Mouse (Mus musculus) heart, embryonic 10.5 days (tissue): ENCODE data around the gene Hrk. TPM values are rescaled to one million over a fixed set of nuclear protein-coding genes. Genes with fewer than 3 reads are reported as not detected.

Source experiments
- DNase-seq: peaks from one replicate; pipeline ENCODE4 v3.0.0-alpha.2; 2017; ENCODE audit warnings: low spot score
- H3K27ac ChIP-seq: fragments of 300-500 bp; sonication (generic); 2 replicates; pipeline ENCODE4 v1.5.1; 2016; ENCODE audit warnings: mild to moderate bottlenecking
- H3K27me3 ChIP-seq: fragments of 300-500 bp; sonication (generic); 2 replicates; pipeline ENCODE4 v1.6.1; 2016; ENCODE audit warnings: mild to moderate bottlenecking; ENCODE audit not compliant: poor library complexity, insufficient read depth, severe bottlenecking
- H3K36me3 ChIP-seq: fragments of 300-500 bp; sonication (generic); 2 replicates; pipeline ENCODE4 v1.6.1; 2016; ENCODE audit warnings: mild to moderate bottlenecking, moderate library complexity
- H3K4me1 ChIP-seq: fragments of 300-500 bp; sonication (generic); 2 replicates; pipeline ENCODE4 v1.6.1; 2016; ENCODE audit warnings: mild to moderate bottlenecking
- H3K4me3 ChIP-seq: fragments of 300-500 bp; sonication (generic); 2 replicates; pipeline ENCODE4 v1.5.1; 2016; ENCODE audit warnings: mild to moderate bottlenecking, moderate library complexity
- H3K9me3 ChIP-seq: fragments of 300-500 bp; sonication (generic); 2 replicates; pipeline ENCODE4 v1.6.1; 2016; ENCODE audit warnings: mild to moderate bottlenecking, moderate library complexity
- WGBS: fragments of 180-500 bp; shearing (Covaris S2); methylation state at CpG from one replicate; pipeline ENCODE4 v1.1.7; 2016; 5-methylcytosine and 5-hydroxymethylcytosine counted together
- polyA plus RNA-seq: library from polyadenylated mRNA; unstranded; fragments of >200 nt; fragmentation: Nextera tagmentation; extraction: Ambion mirVana; gene quantifications from 2 replicates; pipeline ENCODE4 v1.2.1, GENCODE M21; 2016

Gene Hrk
- polyA plus RNA-seq: not detected in 2 replicates

- no peak for DNase-seq
- Histone ChIP-seq H3K9me3 (no peaks in the 10 kb centered on the region), H3K4me3 (no peak within 1 kb of the TSS), H3K27ac (no peak within 1 kb of the TSS), H3K36me3 (no peaks in the 10 kb centered on the region), H3K4me1 (peaks cover 7% of the 10 kb centered on the region), H3K27me3 (peaks cover 91% of the 10 kb centered on the region)
- 59% methylated on average over 12 of the region's 12 CpGs for WGBS
These were observed at the start of gene Hrk for GRCm38 (mm10) chr5:118164581-118164980. Gene Hrk (plus strand): TSS chr5:118164648.

- no peak for DNase-seq
- Histone ChIP-seq H3K27ac (no peak overlapping the region), H3K4me3 (no peak overlapping the region), H3K27me3 (no peaks in the 10 kb centered on the region), H3K9me3 (no peaks in the 10 kb centered on the region), H3K4me1 (peaks cover 60% of the 10 kb centered on the region), H3K36me3 (peaks cover 31% of the 10 kb centered on the region)
- 81% methylated on average over 3 of the region's 3 CpGs for WGBS
These were observed 46.1 kb upstream of the Hrk start for GRCm38 (mm10) chr5:118118351-118118750.

GRCm38 (mm10) chr5:118118922-118119321 lies 45.5 kb upstream of the Hrk start:
- H3K36me3 ChIP-seq: peaks cover 27% of the 10 kb centered on the region
- no peak overlapping the region for H3K27ac ChIP-seq

GRCm38 (mm10) chr5:118120670-118121069 lies 43.8 kb upstream of the Hrk start:
- DNase-seq: no peak
- H3K27me3 ChIP-seq: no peaks in the 10 kb centered on the region
- H3K4me1 ChIP-seq: peaks cover 68% of the 10 kb centered on the region
- H3K36me3 ChIP-seq: peaks cover 25% of the 10 kb centered on the region
- H3K4me3 ChIP-seq: no peak overlapping the region
- peak overlapping the region; percentile 25; the same call in 1 of the 2 replicates for H3K27ac ChIP-seq
- no peaks in the 10 kb centered on the region for H3K9me3 ChIP-seq
- 56% methylated on average over 2 of the region's 2 CpGs for WGBS

More at GRCm38 (mm10) chr5:118118922-118119321, 45.5 kb upstream of the Hrk start:
- H3K9me3 ChIP-seq: no peaks in the 10 kb centered on the region
- H3K4me3 ChIP-seq: no peak overlapping the region
- 95% methylated on average over 5 of the region's 5 CpGs for WGBS
- peaks cover 61% of the 10 kb centered on the region for H3K4me1 ChIP-seq
- no peaks in the 10 kb centered on the region for H3K27me3 ChIP-seq
- DNase-seq: no peak

GRCm38 (mm10) chr5:118121928-118122327 lies 42.5 kb upstream of the Hrk start:
- peaks cover 66% of the 10 kb centered on the region for H3K4me1 ChIP-seq
- 93% methylated on average over 4 of the region's 4 CpGs for WGBS
- no peak for DNase-seq
- peaks cover 28% of the 10 kb centered on the region for H3K36me3 ChIP-seq
- H3K4me3 ChIP-seq: no peak overlapping the region
- no peaks in the 10 kb centered on the region for H3K27me3 ChIP-seq
- H3K9me3 ChIP-seq: no peaks in the 10 kb centered on the region
- H3K27ac ChIP-seq: no peak overlapping the region

- H3K36me3 ChIP-seq: peaks cover 35% of the 10 kb centered on the region
- no peak for DNase-seq
- H3K27ac ChIP-seq: 0 out of 2 replicates have a peak overlapping the region, but pooled peaks have one; percentile 23
- H3K9me3 ChIP-seq: no peaks in the 10 kb centered on the region
- WGBS: 48% methylated on average over 10 of the region's 10 CpGs
- peaks cover 74% of the 10 kb centered on the region for H3K4me1 ChIP-seq
- H3K27me3 ChIP-seq: no peaks in the 10 kb centered on the region
- H3K4me3 ChIP-seq: no peak overlapping the region
These were observed 41.4 kb upstream of the Hrk start for GRCm38 (mm10) chr5:118123096-118123495.

GRCm38 (mm10) chr5:118126671-118127070 lies 37.8 kb upstream of the Hrk start:
- H3K9me3 ChIP-seq: no peaks in the 10 kb centered on the region
- peaks cover 71% of the 10 kb centered on the region for H3K4me1 ChIP-seq
- no peak overlapping the region for H3K27ac ChIP-seq
- H3K36me3 ChIP-seq: peaks cover 39% of the 10 kb centered on the region
- H3K27me3 ChIP-seq: no peaks in the 10 kb centered on the region
- no peak overlapping the region for H3K4me3 ChIP-seq
- no peak for DNase-seq
- 80% methylated on average over 4 of the region's 4 CpGs for WGBS

GRCm38 (mm10) chr5:118128208-118128607 lies 36.2 kb upstream of the Hrk start:
- Histone ChIP-seq H3K36me3 (peaks cover 39% of the 10 kb centered on the region), H3K4me3 (no peak overlapping the region), H3K27ac (peak overlapping the region; percentile 10), H3K9me3 (no peaks in the 10 kb centered on the region), H3K27me3 (no peaks in the 10 kb centered on the region), H3K4me1 (peaks cover 63% of the 10 kb centered on the region)
- DNase-seq: peak; percentile 88
- WGBS: 38% methylated on average over 6 of the region's 6 CpGs

- H3K36me3 ChIP-seq: peaks cover 39% of the 10 kb centered on the region
- WGBS: 44% methylated on average over 9 of the region's 9 CpGs
These were observed 35.8 kb upstream of the Hrk start for GRCm38 (mm10) chr5:118128651-118129050.

GRCm38 (mm10) chr5:118136391-118136790 lies 28.1 kb upstream of the Hrk start:
- H3K9me3 ChIP-seq: no peaks in the 10 kb centered on the region
- H3K4me3 ChIP-seq: no peak overlapping the region
- H3K4me1 ChIP-seq: peaks cover 39% of the 10 kb centered on the region
- 85% methylated on average over 5 of the region's 5 CpGs for WGBS
- no peak overlapping the region for H3K27ac ChIP-seq
- no peak for DNase-seq
- H3K36me3 ChIP-seq: peaks cover 47% of the 10 kb centered on the region
- H3K27me3 ChIP-seq: no peaks in the 10 kb centered on the region

More at GRCm38 (mm10) chr5:118128651-118129050, 35.8 kb upstream of the Hrk start:
- peak overlapping the region; percentile 10; the same call in 1 of the 2 replicates for H3K27ac ChIP-seq
- no peaks in the 10 kb centered on the region for H3K27me3 ChIP-seq
- DNase-seq: no peak
- no peaks in the 10 kb centered on the region for H3K9me3 ChIP-seq
- H3K4me1 ChIP-seq: peaks cover 63% of the 10 kb centered on the region
- no peak overlapping the region for H3K4me3 ChIP-seq

- Histone ChIP-seq H3K27me3 (no peaks in the 10 kb centered on the region), H3K4me3 (no peak overlapping the region), H3K9me3 (no peaks in the 10 kb centered on the region), H3K4me1 (peaks cover 28% of the 10 kb centered on the region), H3K36me3 (peaks cover 64% of the 10 kb centered on the region), H3K27ac (no peak overlapping the region)
- DNase-seq: no peak
- WGBS: 88% methylated on average over 8 of the region's 8 CpGs
These were observed 24.8 kb upstream of the Hrk start for GRCm38 (mm10) chr5:118139630-118140029.

GRCm38 (mm10) chr5:118142471-118142870 lies 22.0 kb upstream of the Hrk start:
- no peak overlapping the region for H3K27ac ChIP-seq
- H3K4me3 ChIP-seq: no peak overlapping the region
- no peaks in the 10 kb centered on the region for H3K9me3 ChIP-seq
- H3K27me3 ChIP-seq: no peaks in the 10 kb centered on the region
- H3K4me1 ChIP-seq: peaks cover 43% of the 10 kb centered on the region
- DNase-seq: no peak
- WGBS: 92% methylated on average over 8 of the region's 8 CpGs
- H3K36me3 ChIP-seq: peaks cover 57% of the 10 kb centered on the region

GRCm38 (mm10) chr5:118143211-118144026 lies 21.0 kb upstream of the Hrk start:
- Histone ChIP-seq H3K4me3 (no peak overlapping the region), H3K27ac (no peak overlapping the region), H3K9me3 (no peaks in the 10 kb centered on the region), H3K4me1 (peaks cover 50% of the 10 kb centered on the region), H3K27me3 (no peaks in the 10 kb centered on the region), H3K36me3 (peaks cover 49% of the 10 kb centered on the region)
- no peak for DNase-seq
- 82% methylated on average over 12 of the region's 12 CpGs for WGBS
